Mouse (Mus musculus) layer of hippocampus, postnatal 25 days (tissue): ENCODE data around the gene Srsf11. TPM values are rescaled to one million over a fixed set of nuclear protein-coding genes. Genes with fewer than 3 reads are reported as not detected.

Experiments
- DNase-seq, 2 experiments: peaks; one replicate each; pipeline ENCODE4 v3.0.0; 2022; ENCODE audit warnings: mixed read lengths in 2 of 2, low spot score in 1 of 2; ENCODE audit errors: extremely low spot score in 1 of 2
- total RNA-seq, 2 experiments: library from RNA; stranded (reverse); gene quantifications; 2 replicates each; pipeline ENCODE4 v1.2.3; 2021

Srsf11 gene
- total RNA-seq, 2 experiments from 2014 or later, result 128 to 183 TPM

- DNase-seq, result no peak
Measured at GRCm38 (mm10) chr3:157993322-157993721, 43.1 kb downstream of the Srsf11 start.

- no peak for DNase-seq
Measured at GRCm38 (mm10) chr3:157979619-157980018, 56.8 kb downstream of the Srsf11 start.

GRCm38 (mm10) chr3:157973236-157973635 is 63.2 kb downstream of the Srsf11 start:
- no peak for DNase-seq

- no peak for DNase-seq
Measured at GRCm38 (mm10) chr3:157971151-157971550, 65.3 kb downstream of the Srsf11 start.

Other genes starting within 250 kb of the Srsf11 start
- 1 to 10 TPM; 7.5 to 8.4 TPM for gene Cth, start 111.6 kb downstream of the Srsf11 start, total RNA-seq
- gene Ankrd13c, start 89.4 kb downstream of the Srsf11 start, total RNA-seq, result 100 to 1,000 TPM; 102 to 109 TPM
- gene Lrrc40, start within 50 bp of the Srsf11 start, total RNA-seq, result 10 to 100 TPM; 25.3 to 28.3 TPM